Mouse (Mus musculus) heart, adult 2 months (tissue): ENCODE data around the gene BC035044.

Experiments used
- CTCF ChIP-seq: fragments of 200-600 bp; IDR thresholded peaks from 2 replicates; pipeline ENCODE4 v1.8.1; 2022; ENCODE audit warnings: antibody characterized with exemption, mild to moderate bottlenecking, moderate library complexity
- POLR2A ChIP-seq: fragments of 200-500 bp; IDR thresholded peaks from 2 replicates; pipeline ENCODE4 v1.6.1; 2011; ENCODE audit warnings: mild to moderate bottlenecking, low read depth, low read length, control low read depth; ENCODE audit not compliant: insufficient read depth

DNA sequence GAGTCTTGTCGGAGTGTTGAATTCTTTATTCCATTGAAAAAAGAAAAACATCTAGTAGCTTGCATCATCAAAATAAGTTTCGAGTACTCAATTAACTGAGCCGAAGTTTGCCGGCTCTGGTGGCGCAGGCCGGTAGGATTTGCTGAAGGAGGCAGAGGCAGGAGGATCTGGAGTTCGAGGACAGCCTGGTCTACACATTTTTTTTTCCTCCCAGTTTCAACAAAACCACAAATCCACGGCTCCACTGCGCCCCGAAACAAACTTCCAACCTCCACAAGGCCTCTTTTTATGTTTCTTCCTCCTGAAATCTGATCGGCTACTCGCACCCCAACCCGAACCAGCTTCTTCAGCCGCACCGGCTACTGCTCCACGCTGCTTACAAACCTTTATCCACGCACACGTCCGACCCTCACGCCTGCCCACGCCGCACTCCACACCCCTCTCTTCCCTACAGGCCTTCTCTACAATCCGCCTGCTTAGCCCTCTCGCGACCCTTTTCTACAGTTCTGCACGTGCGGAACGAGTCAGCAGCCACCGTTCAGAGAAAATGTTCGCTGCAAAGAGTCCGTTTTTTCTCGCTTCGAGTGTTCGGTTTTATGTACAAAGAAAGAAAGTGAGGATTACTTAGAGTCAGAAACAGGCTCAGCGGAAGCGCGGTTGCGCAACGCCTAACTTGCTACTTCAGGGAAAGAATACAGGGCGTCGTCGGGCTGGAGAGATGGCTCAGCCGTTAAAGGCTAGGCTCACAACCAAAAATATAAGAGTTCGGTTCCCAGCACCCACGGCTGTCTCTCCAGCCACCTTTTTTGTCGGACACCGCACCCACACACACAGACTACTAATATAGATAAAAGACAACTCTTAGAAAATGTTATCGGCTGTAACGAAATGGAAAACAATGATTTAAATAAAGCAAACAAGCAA lies 52.3 kb downstream of the BC035044 start:
- TF ChIP-seq CTCF (no peak), POLR2A (peak; percentile 77)
